Mouse (Mus musculus) CD4-positive naive resting alpha-beta T cell, adult 76 days (primary cell): ENCODE results near the gene Gnptg. TPM values are rescaled to one million over a fixed set of nuclear protein-coding genes. Genes with fewer than 3 reads are reported as not detected.

ENCODE experiments used
- total RNA-seq: library from RNA; stranded (reverse); gene quantifications from one replicate; pipeline ENCODE4 v1.2.4, GENCODE M21; 2023

Gene Gnptg
- total RNA-seq = 37.9 TPM

GRCm38 (mm10) chr17:25239695-25240636 lies at the start of gene Gnptg, which contains the start of gene Tsr3:
Gene Gnptg (minus strand): TSS chr17:25240124.
Gene Tsr3 (plus strand): TSS chr17:25240170.

GRCm38 (mm10) chr17:25274571-25275346 lies 34.8 kb upstream of the Gnptg start, which contains the start of gene Ube2i:
Gene Ube2i (minus strand): TSS chr17:25274622.

GRCm38 (mm10) chr17:25256140-25256754 lies 16.3 kb upstream of the Gnptg start, which contains the start of gene Baiap3:
Gene Baiap3 (minus strand): TSS chr17:25256364.

GRCm38 (mm10) chr17:25188150-25189031 lies 51.5 kb downstream of the Gnptg start, which contains the start of gene Unkl:
Gene Unkl (plus strand): TSS chr17:25188397.

GRCm38 (mm10) chr17:25184129-25184691 lies 55.7 kb downstream of the Gnptg start, which contains the start of gene BC003965:
Gene BC003965 (plus strand): TSS chr17:25184554.

Other genes starting within 250 kb of the Gnptg start
- gene Cramp1l, start 224.3 kb downstream of the Gnptg start, total RNA-seq = 35.0 TPM
- 23.8 TPM for gene Ift140, start 224.0 kb downstream of the Gnptg start, total RNA-seq
- not detected for gene Tmem204, start 156.5 kb downstream of the Gnptg start, total RNA-seq
- 37.1 TPM for gene Telo2, start 124.2 kb downstream of the Gnptg start, total RNA-seq
- not detected for gene Ptx4, start 119.4 kb downstream of the Gnptg start, total RNA-seq
- gene Clcn7, start 106.7 kb downstream of the Gnptg start, total RNA-seq = 33.9 TPM
- gene Ccdc154, start 77.7 kb downstream of the Gnptg start, total RNA-seq = 0.29 TPM
- gene Gm38655, start 64.7 kb downstream of the Gnptg start, total RNA-seq = not detected
- gene BC003965, start 55.6 kb downstream of the Gnptg start, total RNA-seq = 10.6 TPM
- 97.5 TPM for gene Unkl, start 51.7 kb downstream of the Gnptg start, total RNA-seq
- gene Tsr3, start within 50 bp of the Gnptg start, total RNA-seq = 17.6 TPM
- 5.7 TPM for gene Baiap3, start 16.2 kb upstream of the Gnptg start, total RNA-seq
- 448 TPM for gene Ube2i, start 34.5 kb upstream of the Gnptg start, total RNA-seq
- 1.1 TPM for gene Prss34, start 58.3 kb upstream of the Gnptg start, total RNA-seq
- gene Prss28, start 68.5 kb upstream of the Gnptg start, total RNA-seq = not detected
- not detected for gene Prss29, start 78.5 kb upstream of the Gnptg start, total RNA-seq
- gene Tpsab1, start 105.4 kb upstream of the Gnptg start, total RNA-seq = not detected
- not detected for gene Tpsb2, start 126.2 kb upstream of the Gnptg start, total RNA-seq
- gene Tpsg1, start 129.1 kb upstream of the Gnptg start, total RNA-seq = not detected
- 1.1 TPM for gene Cacna1h, start 193.7 kb upstream of the Gnptg start, total RNA-seq
- gene Tekt4, start 214.5 kb upstream of the Gnptg start, total RNA-seq = not detected